Mouse (Mus musculus): ENCODE results near the gene Med22.
"Not testable (repeated sequence)": the region's sequence is repeated elsewhere in the genome, so short reads cannot be mapped to it uniquely, and the experiment has no call there.

Gene Med22

GRCm38 (mm10) chr2:26916738-26917137, 6.3 kb upstream of the Med22 start:
- DNase-seq (ENCODE audit: low read depth): no peak

DNA sequence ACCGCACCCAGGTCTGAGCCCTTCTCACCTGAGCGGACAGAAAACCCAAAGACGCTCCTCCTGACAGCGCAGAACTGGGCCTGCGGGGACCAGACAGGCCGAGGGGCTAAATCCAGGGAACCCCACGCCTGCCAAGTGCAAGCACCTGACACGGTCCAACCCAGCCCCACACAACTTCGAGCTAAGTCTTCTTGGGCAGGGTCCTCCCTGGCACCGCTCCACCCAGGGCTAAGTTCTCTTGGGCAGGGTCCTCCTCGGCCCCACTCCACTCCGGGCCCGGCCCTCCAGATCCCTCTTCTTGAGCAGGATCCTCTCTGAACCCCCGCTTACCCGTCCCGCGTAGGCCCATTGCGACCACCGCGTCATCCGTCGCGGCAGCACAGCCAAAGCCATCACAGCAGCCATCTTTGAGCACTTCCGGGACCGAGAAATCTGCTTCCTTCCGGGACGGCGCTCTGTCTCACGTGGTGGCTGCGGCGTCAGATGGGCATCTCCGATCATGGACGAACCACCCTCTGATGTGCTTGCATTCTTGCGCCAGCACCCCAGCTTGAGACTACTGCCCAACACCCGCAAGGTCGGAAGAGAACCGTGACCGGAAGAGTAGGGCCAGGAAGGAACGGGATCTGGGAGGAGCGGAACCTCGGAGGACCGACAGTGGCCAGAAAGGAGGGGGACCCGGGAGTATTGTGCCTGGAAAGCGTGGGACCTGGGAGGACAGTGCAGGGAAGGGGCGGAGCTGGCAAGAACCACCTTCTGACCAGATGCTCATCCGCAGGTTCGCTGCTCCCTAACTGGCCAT, 5.7 kb upstream of the Med22 start, which contains the start of the genes Surf2 and Surf1:
TSS of gene Surf2 (plus strand) at position 441 of the 802 bp plus-strand sequence.
TSS of gene Surf1 (minus strand) at position 604 of the 802 bp plus-strand sequence.
- peak; percentile 88 for DNase-seq (ENCODE audit: low read depth)

DNA sequence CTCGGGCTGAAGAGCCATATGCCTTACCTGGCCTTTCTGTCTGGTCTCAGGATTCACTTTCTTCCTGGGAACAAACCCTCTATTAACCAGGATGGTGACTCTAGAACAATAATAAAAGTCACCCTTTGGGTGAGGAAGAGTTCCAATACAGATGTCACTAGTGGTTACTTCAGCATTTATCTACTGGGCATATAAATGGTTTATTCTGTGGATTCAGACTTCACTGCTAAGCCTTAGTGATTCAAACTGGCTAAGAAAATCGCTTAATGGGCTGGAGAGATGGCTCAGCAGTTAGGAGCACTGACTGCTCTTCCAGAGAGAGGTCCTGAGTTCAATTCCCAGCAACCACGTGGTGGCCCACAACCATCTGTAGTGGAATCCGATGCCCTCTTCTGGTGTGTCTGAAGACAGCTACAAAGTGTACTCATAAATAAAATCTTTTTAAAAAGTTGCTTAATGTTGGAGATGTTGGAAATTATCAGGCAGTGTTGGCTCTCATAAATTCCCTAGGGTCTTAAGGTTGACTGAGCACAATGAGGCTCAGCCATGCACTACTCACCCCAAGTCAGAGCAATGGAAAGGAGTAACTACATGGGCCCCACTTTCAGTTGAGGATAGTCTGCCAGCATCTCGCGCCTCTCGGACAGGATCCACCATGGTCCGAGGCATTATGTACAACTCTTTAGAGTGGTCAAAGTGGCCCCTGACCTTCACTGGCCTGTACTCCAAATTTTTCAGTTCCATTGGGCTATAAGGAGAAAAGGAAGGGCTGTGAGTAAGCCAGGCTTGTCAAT, 3.9 kb upstream of the Med22 start:
- DNase-seq (ENCODE audit: low read depth): no peak

GRCm38 (mm10) chr2:26913416-26914147, 3.1 kb upstream of the Med22 start:
- DNase-seq (ENCODE audit: low read depth): no peak

DNA sequence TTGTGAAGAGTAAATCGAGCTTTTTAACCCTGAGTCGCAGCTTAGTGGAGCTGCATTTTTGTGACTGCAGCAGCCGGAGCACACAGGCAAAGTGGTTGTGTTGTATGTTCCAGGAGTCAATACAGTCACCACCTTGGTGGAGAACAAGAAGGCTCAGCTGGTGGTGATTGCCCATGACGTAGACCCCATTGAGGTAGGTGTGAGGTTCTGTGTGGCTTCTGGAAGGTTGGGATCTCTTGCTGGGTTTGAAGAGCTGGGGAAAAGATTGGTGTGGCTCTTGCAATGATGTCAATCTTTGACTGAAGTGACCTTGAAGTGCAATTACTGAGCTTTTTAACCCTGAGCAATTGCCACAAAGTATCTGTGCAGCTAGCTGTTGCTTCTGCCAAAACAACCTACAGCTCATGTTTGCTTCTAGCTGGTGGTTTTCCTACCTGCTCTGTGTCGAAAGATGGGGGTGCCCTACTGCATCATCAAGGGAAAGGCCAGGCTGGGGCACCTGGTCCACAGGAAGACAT, 1.8 kb upstream of the Med22 start:
- no peak for DNase-seq (ENCODE audit: low read depth)

DNA sequence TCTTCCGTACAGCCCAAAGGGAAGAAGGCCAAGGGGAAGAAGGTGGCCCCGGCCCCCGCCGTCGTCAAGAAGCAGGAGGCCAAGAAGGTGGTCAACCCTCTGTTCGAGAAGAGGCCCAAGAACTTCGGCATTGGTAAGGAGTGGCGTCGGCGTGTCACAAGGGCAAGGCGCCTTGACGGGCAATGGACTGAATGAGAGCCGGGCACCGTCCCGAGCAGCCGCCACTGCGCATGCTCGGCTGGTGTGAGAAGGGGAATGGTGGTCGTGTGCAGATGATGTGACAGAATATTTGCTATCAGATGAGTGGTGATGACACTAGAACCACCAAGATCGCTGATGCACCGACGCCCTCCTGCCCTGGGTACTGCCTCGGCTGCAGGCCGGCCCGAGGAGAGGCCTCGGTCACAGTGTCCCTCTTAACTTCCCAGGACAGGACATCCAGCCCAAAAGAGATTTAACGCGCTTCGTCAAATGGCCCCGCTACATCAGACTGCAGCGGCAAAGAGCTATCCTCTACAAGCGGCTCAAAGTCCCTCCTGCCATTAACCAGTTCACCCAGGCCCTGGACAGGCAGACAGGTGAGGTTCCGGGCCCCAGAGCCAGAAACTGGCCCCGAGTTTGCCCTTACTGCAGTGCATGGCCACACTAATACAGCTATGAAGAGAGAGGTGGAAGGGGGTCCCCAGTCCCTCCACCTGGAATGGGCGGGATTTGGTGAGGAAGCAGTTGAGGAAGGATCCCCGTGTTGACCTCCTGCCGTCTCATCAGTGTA, 703 bp upstream of the Med22 start:
- peak; percentile 67 for DNase-seq (ENCODE audit: low read depth)

DNA sequence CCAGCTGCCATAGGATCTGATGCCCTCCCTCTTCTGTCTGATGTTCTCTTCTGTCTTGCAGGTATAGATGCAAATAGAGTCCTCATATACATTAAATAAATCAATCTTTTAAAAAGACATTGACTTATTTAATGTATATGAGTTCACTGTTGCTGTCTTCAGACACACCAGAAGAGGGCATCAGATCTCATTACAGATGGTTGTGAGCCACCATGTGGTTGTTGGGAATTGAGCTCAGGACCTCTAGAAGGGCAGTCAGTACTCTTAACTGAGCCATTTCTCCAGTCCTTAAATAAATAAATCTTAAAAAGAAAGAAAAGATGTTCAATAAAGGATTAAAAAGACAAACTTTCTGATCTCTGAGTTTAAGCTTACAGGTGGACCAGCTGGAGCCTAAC, 1.1 kb downstream of the Med22 start:
- no peak for DNase-seq (ENCODE audit: low read depth)

- no peak for DNase-seq (ENCODE audit: low read depth)
Measured at GRCm38 (mm10) chr2:26908710-26909386, 1.6 kb downstream of the Med22 start.

- peak; percentile 76 for DNase-seq (ENCODE audit: low read depth)
Measured at GRCm38 (mm10) chr2:26907109-26907508, 3.4 kb downstream of the Med22 start.

DNA sequence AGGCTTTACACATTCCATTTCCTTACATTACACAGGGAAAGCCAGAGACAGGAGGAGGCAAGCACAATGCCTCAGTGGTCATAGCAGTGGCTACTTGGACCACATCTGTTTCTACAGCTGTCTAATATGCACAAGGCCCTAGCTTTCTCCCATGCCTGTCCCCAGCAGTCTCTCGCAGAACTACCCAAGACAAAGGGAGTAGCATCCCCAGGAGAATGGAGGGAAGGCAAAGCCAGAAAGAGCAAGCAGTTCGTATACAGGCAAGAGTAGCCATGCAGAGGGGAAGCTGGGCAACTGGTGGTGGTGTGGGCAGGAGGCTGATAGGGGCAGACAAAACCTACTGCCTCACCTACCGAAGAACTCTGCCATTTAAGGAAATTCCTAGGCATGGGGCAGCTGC, 4.0 kb downstream of the Med22 start:
- no peak for DNase-seq (ENCODE audit: low read depth)

DNA sequence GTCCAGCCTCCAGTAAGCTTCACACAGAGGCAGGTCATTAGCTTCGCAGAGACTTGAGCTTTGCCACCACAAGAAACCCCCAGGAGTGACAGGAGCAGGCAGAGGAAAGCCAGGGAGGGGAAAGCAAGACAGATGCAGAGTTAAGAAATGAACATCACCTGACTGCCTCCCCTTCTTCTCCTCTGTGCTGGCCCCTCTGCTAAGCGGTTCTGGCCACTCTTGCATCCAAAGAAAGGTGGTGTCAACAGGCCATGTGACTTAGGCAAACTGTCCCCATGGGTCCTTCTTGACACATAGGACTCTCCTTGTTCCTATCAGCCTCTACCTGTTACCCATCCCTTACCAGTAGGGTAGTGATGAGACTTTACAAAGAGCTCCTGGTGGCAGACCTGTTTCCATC, 4.5 kb downstream of the Med22 start:
- DNase-seq (ENCODE audit: low read depth): no peak

- no peak for DNase-seq (ENCODE audit: low read depth)
Measured at GRCm38 (mm10) chr2:26903311-26903710, 7.2 kb downstream of the Med22 start.

DNA sequence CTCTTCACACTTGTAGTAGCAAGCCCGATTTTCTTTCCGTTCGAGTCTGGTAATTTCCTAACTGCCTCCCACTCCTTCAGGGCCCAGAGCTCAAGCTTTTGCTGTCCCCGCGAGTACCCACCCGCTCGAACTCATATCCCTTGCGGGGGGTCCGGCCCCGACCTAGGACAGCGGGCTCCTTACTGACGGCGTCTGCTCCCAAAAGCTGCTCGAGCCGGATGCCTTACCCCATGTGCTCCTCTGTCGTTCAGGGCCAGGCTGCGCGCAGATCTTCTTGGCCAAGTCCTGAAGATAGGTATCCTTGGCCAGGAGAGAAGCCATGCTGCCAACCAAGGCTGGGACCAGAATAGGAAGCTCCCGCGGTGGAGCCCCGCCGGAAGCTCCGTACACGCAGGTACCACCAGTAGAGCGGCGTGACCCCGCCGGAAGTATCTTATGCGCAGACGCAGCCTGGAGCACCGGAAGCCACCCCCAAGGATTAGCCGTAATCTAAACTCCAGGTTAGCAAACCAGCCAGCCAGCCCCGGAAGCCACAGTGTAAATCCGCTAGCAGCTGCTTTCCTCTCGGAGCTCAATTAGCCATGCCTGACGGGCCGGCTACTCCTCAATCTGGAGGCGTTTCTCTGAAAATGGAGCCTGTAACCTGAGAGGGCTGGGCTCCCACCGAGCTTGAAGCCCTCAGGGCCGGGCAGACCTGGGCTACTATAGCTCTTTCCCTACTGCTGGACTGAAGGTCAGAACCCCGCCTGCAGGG, 7.8 kb downstream of the Med22 start, which contains the start of gene Surf6:
TSS of gene Surf6 (minus strand) at position 413 of the 754 bp plus-strand sequence.
- DNase-seq (ENCODE audit: low read depth): peak; percentile 94

DNA sequence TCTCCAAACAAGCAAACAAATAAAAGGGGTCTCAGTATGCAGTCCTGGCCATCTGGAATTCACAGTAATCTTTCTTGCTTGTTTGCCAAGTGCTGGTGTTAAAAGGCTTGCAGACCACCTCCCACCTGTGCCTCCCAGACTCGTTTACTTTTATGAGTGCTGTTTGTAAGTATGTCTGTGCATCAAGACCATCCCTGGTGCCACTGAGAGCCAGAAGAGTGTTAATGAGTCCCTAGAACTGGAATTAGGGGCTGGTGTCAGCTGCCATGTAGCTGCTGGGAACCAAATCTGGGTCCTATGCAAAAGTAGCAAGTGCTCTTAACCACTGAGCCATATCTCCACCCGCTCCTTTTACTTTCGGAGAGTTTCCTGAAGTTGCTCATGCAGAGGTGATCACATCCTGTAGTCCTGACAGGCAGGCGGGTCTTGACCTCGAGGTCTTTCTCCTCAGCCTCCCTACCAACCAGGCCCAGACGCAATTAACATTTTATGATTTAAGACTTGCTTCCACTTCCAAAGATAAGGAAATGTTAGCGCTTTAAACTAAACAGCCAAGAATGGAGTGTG, 8.6 kb downstream of the Med22 start:
- no peak for DNase-seq (ENCODE audit: low read depth)

DNA sequence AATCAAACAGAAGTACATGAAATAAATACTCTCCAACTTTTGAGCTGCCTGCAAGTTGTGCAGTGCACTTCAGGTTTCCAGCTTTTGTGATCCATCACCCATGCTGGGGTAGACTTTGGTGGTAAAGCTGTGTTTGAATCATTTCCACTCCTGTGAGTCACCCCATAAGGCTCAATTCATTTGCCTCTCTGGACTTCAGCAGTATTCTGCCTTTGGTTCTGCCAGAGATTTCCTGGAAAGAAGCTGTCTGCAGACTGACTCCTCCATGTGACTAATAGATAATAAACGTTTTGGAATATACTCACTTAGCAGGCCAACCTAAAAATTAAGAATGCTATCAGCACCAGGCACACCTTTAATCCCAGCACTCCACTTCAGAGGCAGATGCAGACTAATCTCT, 9.7 kb downstream of the Med22 start:
- DNase-seq (ENCODE audit: low read depth): peak; percentile 63

GRCm38 (mm10) chr2:26895898-26896297, 14.6 kb downstream of the Med22 start:
- no peak for DNase-seq (ENCODE audit: low read depth)

- not testable (repeated sequence) for DNase-seq (ENCODE audit: low read depth)
Measured at GRCm38 (mm10) chr2:26886170-26886569, 24.3 kb downstream of the Med22 start.

- DNase-seq (ENCODE audit: low read depth): not testable (repeated sequence)
Measured at GRCm38 (mm10) chr2:26885541-26885940, 24.9 kb downstream of the Med22 start.

- DNase-seq (ENCODE audit: low read depth): no peak
Measured at GRCm38 (mm10) chr2:26878571-26878970, 31.9 kb downstream of the Med22 start.

DNA sequence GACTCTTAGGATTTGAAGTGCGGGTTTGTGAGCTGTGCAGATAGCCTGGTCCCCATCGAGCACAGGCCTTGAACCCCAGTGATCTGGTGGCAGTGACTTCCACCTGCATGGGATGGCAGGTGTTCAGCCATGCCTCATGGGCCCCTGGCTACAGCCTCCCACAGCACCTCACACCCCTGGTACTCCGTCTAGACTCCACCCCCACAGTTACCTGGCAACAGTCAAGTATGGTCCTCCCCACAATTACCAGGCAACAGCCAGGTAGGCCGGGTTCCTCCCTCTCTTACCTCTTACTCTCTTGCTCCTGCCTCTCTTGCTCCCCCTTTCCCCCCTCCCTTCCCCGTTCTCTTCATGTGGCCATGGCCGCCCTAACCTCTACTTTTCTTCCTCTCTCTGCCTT, 39.8 kb downstream of the Med22 start:
- no peak for DNase-seq (ENCODE audit: low read depth)

Data from NIH3T3 (cell line).